Mouse (Mus musculus) gastrocnemius, postnatal 25 days (tissue): Measurements from ENCODE around the gene Hist1h2bh. TPM values are rescaled to one million over a fixed set of nuclear protein-coding genes. Genes with fewer than 3 reads are reported as not detected.
A peak's percentile ranks its signal among the peaks of the same experiment; 100 is the strongest.

Experiments
- DNase-seq: peaks from one replicate; pipeline ENCODE4 v3.0.0; 2022
- total RNA-seq, 2 experiments: library from RNA; stranded (reverse); gene quantifications; 1 replicate in 1 of 2; 2 replicates in 1 of 2; pipeline ENCODE4 v1.2.3; 2021

Hist1h2bh gene
- total RNA-seq, 2 experiments from 2014 or later = 0.90 to 1.7 TPM

DNA sequence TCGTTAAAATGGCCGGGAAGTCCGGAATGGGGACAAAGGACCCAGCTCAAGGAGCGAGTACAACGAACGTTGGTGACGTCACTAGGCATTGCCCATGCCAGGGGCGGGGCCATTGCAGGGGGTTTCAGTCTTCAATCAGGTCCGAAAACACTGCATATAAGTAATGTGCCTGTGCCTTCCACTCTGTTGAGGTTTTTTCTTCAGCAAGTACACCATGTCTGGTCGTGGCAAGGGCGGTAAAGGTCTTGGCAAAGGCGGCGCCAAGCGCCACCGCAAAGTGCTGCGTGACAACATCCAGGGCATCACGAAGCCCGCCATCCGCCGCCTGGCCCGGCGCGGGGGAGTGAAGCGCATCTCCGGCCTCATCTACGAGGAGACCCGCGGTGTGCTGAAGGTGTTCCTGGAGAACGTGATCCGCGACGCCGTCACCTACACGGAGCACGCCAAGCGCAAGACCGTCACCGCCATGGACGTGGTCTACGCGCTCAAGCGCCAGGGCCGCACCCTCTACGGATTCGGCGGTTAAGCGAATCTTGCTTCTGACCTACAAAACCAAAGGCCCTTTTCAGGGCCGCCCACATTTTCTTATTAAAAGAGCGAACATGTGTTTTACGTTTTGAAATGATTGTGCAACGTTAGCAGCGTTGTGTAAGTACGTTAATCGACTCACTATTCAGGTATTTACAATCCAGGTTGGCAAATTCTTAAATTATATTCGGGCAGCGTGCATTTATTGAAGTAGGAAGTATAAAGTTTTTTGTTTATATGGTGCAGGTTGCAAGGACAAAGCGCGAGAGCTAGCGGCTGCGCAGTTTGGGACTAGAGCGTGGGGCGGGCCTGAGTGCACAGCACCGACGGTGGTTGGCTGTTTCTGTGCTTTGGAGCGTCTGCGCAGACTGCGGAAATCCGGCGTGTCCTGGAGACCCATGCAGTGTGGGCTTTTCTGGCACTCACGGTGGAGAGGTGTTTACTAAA is 12.0 kb downstream of the Hist1h2bh start, which contains the start of gene Hist1h4h:
Gene Hist1h4h (plus strand): TSS at position 150 of the 975 bp plus-strand sequence.
- DNase-seq = peak; percentile 93

DNA sequence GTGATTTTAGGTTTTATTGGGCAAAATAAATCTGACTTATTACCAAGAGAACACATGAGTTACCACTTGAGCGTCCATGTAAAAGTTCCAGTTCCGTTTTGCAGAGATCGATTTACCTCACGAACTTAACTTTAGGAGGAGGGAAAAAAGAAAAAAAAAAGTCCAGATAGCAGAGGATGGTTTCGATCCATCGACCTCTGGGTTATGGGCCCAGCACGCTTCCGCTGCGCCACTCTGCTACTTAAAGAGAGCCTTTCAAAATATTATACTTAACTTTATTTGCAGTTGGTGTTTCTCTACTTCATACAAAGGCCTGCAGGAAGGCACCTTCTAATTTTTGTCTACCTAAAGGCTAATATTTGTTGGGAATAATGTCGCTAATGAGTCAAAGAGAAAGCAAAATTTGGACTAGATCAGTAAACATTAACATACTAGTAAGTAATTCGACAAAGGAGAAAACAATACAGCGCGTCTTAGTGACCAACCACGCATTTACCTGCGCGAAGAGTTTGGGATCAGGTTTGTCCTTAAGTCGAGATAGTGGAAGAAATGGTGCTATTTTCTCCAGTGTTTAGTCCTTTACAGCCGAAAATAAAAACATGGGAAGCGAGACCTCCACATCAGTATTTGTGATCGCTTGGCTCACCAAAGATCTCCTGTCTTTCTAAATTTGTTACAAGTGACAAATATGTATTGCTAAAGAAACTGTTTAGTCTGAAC is 12.9 kb downstream of the Hist1h2bh start:
- peak; percentile 55 for DNase-seq

DNA sequence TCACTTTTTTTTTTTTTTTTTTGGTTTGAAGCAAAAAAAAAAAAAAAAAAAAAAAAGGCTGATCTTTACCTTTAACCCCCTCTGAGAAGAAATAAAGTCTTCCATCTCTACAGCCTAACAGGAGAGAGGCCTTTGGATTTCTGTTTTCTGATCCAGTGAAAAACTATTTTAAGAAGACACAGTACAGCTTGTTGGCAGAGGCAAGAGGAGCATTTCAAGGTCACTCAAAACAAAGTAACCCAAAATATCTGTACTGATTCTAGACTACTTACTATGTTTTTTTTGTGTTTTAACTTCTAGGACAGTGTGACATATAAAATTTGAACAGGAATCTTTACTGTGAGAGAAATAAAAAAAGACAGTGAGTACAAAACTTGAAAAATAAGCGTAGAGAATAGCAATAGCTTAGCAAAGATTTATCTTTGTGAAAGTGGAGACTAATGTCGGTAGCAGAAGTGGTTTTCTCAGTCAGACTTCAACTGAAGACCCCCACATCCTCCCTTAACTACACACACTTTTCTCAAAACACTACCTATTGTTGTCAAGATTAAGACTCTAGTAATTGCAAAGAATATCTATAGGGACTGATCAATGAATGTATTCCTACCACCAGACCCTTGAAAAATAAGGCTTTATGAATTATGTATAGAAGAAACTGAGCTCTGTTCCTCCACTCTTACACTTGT is 13.6 kb downstream of the Hist1h2bh start:
- DNase-seq = no peak

DNA sequence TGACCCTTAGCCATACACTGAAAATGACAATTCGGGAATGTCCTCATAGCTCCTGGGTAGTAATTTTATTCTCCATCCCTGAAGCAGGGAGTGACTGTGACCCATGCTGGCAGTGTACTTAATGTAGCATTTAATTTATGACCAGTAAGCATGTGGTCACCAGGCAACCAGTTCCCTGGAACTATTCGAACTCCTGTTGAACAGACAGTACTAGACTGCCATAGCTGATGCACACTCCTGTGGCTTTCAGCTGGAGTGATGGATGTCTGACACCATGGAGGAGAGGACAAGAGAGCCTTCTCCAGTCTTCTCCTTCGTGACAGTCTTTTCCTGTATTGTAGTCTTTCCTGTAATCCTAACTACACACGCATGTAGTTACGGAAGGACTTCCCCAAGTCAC is 14.2 kb downstream of the Hist1h2bh start:
- no peak for DNase-seq

DNA sequence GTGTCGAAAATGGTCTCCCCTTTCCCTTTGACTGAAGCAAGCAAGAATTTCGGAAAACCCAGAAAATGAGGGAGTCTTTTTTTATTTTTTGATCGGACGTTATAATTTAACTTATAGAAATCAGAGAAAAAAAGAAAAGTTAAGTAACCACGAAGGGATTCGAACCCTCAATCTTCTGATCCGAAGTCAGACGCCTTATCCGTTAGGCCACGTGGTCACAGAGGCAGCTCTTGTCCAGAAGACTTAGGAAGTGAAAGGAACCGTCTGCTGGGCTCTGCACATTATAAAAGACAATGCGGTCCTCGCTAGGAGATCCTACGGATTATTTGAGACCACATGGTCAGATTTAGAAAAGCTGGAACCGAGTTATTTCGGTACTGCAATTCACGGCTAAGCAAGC is 16.9 kb downstream of the Hist1h2bh start:
- DNase-seq = peak; percentile 70

DNA sequence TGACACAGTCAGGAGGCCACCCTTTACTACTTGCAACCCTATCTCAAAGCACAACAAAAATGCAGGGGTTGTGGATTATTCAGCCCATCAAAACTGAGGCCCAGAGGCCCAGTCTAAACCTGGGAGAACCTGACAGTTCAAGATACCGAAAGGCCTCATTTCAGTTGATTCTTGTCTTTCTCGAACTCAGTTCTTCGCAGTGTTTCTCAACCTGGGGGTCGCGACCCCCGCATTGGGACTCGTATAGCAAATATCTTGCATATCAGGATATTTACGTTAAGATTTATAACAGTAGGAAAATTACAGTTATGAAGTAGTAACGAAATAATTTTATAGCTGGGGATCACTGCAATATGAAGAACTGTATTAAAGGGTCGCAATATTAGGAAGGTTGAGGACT is 17.3 kb downstream of the Hist1h2bh start:
- DNase-seq = no peak

DNA sequence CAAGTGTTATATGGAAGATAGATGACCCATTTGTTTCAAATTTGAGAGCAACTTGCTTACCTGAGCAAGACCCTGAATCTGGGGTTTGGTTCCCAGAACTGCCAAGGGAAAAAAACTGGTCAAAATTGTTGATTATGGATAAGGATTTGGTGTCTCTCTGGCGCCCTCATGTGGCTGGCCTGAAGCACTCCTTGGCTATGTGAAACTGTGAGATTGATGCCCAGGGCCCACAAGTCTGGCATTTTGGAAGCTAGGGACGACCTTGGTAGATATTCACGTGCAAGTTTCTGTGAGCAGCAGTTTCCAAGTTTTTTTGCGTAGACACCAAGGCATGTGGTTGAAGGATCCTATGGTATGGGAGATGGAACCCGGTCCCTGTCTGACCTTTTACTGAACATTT is 18.5 kb downstream of the Hist1h2bh start:
- DNase-seq = peak; percentile 38

DNA sequence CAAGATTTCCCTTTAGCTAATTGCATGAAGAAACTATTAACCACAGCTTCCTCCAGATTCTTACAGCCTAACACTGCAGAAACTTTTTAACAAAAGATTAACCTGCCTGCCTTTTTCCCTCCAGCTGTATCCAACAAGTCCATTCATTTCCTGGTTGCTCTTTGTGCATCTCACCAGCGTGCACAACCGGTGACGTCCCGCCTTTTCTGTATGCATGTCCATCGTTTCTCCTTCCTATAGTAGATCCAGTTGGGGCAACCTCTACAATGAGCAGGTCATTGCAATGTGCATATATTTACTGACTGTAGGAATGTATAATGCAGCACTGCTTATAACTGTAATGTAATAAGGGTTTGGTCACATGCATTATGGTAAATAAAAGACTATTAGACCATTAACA is 19.2 kb downstream of the Hist1h2bh start:
- no peak for DNase-seq

DNA sequence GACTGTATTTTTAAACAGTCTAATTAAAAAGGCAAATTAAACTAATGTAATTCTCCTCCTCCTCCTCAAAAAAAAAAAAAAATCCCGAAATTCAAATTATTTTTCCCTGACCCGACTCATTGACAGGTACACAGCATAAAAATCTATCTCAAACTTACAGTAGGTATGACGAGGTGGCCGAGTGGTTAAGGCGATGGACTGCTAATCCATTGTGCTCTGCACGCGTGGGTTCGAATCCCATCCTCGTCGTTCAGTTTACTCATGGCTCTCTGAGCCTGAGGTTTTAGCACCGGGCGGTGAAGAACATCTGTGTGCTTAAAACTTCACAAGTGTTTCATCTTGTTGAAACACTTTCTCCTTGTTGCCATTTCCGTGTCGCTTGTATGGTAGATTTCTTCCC is 21.5 kb downstream of the Hist1h2bh start:
- DNase-seq = peak; percentile 66

DNA sequence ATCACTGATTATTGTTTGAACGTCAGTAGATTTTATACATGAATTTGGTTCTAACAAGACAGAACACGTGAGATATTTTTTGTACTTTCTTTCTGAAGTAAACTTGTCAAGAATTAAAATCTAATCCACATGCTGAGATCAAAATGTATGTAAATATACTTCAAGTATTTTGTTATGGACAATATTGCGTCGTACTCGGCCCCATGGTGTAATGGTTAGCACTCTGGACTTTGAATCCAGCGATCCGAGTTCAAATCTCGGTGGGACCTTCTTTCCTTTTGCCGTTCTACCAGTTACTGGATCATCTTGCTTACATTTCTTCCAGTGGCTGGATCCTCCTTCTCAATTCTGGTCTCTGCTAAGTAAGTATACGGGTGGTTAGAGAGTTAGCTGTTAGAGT is 23.8 kb downstream of the Hist1h2bh start:
- DNase-seq = peak; percentile 48

DNA sequence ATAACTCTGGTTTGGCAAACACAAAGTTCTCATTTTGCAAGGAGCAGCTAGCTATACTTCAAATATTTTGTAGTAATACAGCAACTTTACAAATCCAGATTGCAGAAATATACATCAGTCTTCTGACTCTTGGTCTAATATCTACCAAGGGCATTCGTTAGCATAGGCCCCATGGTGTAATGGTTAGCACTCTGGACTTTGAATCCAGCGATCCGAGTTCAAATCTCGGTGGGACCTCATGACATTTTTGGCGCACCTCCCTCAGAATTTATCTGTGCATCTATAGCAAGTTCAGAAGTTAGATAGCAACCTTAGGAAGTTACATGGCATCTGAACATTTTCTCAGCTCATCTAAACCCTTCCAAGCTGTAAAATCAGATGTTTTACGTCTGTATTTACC is 24.3 kb downstream of the Hist1h2bh start:
- peak; percentile 57 for DNase-seq

DNA sequence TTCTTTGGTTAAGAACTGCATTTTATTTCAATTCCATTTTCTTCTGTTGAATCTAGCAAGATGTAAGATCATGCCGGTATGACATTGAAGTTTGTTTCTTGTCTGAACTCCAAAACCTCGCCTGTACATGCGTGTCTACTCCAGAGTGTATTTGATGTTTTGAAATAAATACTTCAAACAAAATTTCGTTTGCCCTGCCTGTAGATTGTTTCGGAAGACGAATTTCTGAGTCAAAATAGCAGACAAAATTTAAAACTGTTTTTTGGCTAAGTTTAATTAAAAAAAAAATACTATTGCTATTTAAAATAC is 24.9 kb downstream of the Hist1h2bh start:
- no peak for DNase-seq

DNA sequence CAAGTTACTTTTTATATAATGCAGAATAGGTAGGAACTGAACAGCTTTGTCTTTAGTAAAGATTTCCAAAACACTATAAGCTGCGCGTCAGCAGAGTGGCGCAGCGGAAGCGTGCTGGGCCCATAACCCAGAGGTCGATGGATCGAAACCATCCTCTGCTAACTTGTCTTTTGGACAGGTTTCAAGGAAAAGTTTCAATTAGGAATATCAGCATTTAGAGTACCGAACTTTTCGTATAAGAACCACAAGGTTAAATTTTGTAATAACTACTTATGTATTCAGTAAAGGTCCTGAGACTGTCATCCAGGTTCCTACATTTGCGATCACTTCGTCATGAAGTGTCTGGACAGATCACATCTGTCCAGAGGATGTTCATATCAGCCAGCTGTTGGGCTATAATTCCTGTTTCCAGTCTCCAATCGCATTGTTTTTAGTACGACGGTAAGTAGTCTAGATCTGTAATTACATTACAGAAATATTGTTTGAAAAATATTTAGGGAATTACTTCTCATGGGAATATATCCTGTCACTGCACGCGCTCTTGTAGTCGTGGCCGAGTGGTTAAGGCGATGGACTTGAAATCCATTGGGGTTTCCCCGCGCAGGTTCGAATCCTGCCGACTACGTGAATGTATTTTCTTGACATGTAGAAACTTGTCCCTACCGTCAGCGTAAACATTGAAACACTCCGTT is 25.4 kb downstream of the Hist1h2bh start:
- DNase-seq = peak; percentile 58

DNA sequence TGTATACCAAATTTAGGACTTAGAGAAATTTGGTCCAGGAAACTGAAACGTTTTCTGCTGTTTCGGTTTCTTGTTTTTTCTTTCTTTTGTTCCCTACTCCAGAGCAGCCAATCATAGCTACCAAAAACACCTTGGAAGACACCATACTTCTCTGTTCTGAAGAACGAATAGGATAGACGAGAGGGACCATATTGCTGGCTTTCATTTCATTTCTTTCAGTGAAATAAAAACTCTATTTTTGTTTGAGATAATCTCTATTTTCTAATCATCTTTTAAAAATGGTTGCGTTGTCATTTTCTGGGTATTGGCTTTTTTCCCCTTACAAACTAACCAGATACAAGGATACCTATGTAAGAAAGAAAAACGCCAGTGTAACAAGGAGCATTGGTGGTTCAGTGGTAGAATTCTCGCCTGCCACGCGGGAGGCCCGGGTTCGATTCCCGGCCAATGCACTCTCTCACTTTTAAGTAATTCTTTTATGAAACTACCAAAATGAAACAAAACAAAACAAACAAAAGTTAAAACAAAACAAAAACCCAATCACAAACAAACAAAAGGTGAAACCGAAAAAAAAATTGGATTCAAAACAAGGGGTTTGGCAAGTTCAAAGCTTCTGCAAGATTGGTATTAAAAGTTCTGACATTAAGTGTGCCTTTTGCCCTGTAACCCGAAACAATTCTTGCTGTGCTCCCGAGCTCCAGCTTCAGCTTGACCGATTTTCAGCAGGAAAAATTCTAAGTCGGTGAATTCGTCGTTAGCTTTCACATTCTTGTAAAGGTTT is 26.2 kb downstream of the Hist1h2bh start:
- DNase-seq = peak; percentile 46

DNA sequence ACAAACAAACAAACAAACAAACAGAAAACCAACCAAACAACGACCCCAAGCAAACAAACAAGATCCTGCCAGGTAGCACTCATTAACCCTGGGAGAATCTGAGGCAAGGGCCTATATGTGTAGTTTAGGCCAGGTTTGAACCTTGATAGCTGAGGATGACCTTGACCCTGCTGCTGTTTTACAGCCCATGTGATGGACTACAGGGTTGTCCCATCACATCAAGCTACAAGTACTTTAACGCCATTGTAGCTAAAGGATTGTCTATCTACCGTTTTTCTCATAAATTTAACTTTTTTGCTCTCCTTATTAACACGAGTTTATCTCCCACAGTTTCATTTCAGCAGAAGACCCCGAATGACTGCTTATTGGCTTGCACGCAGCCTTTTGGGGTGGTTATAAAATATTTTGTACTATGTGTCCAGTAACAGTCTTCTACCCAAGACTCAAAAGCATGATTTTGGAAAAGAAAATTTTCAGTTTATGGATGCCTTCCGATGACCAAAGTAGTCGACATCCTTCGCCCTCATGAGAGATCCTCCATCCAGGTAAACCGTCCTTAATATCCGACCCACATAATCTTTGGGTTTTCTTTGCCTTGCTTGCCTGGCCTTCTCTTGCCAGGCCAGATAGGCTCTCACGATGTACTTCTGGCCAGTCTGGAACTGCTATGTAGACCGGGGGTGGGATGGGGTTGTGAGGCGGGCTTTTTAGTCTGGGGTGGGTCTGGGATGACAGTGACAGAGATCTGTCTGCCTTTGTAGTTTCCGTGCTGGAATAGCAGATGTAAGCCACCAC is 27.2 kb downstream of the Hist1h2bh start:
- no peak for DNase-seq

DNA sequence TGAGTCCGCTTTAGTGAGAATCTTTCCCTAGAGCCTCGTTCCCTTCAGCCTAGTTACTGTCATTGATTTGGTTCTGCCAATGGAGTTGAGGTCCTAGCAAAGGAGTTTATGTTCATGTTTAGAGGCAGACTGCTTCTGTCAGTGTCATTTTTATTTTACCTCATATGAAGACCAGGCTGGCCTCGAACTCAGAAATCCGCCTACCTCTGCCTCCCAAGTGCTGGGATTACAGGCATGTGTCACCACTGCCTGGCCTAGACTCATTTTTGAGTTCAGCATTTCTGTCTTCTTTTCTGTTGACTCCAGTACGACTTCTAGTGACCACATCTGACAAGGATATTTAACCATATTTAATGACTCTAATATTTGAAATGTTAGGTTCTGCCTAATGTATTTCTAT is 27.9 kb downstream of the Hist1h2bh start:
- DNase-seq = no peak

DNA sequence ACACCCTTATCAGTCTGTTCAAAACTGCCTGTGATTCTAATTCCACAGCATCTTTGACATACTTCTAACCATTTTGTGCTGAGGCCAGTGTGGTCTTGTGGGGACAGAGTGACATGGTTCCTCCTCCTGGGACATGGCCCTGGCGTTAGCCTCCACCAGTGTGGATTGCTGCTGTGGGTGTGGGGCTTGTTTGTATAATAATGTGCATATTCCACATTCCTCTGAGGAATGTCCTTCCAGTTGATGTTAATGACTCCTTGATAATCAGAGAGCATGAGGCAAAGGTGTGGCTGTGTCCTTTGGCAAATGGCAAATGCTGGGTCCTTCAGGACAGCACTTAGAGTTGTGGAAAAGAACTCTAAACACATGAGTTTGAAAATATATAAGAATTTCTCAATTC is 29.7 kb downstream of the Hist1h2bh start:
- DNase-seq = no peak

DNA sequence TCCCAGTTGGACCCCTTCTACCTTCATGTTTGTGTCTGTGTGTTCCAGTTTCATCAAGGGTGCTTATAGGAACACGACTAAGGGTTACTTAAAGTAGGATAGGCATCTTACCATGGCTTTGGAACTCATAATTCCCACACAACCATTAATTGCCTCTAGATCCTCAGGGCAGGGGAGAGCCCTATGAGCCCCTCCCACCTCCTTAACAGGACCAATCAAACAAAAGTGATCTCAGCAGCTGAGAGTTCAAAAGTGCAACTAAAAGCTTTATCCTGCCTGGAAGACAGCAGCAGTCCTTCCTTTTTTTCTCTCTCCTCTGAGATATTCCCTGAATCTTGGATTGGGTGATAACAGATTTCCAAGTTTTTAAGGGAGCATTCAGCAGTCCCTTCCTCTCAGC is 33.1 kb downstream of the Hist1h2bh start:
- DNase-seq = no peak

DNA sequence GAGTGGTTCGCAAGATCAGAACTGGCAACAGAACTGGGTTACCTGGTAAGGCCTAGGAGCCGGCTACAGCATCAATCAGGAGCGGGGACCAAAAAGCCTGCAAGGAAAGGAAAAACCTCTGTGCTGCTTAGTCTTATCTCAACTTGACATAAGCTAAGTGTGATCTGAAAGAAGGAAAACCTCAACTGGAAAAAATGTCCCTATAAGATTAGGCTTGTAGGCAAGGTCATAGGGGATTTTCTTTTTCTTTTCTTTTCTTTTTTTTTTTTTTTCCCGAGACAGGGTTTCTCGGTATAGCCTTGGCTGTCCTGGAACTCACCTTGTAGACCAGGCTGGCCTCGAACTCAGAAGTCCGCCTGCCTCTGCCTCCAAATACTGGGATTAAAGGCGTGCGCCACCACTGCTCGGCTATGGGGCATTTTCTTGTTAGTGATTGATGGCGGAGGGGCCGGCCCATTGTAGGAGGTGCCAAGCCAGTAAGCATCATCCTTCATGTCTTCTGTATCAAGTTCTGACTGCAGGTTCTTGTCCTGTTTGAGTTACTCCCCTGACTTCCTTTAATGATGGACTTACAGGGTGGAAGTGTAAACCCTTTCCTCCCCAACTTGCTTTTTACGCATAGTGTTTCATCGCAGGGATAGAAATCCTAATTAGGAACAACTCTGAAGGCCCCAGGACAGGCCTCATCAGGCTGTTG is 36.2 kb downstream of the Hist1h2bh start:
- DNase-seq = no peak

DNA sequence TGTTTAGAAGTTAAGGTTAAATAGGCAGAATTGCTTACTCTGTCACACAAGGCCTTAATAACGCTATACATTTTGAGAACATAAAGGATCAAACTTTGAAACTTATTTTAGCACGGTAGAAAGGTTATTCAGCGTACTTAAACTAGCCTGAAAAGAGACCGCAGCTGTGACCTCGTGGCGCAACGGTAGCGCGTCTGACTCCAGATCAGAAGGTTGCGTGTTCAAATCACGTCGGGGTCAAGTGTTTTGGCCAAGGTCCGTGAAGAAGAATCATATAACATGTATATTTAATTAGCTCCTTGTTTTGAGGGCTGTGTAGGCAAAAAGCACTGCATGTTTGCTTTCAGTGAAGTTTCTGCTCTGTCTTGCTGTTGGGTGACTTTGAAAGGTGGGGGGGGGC is 36.8 kb downstream of the Hist1h2bh start:
- DNase-seq = no peak
